Mouse (Mus musculus) intestine, embryonic 15.5 days (tissue): Measurements from ENCODE around the gene Cdh6. TPM values are rescaled to one million over a fixed set of nuclear protein-coding genes. Genes with fewer than 3 reads are reported as not detected.

Experiments
- ATAC-seq: fragments of 200-750 bp; cut with Nextera tagmentation; 2 replicates; pipeline ENCODE4 v1.8.0; 2017; ENCODE audit warnings: moderate TSS enrichment, moderate library complexity
- H3K27ac ChIP-seq: fragments of 300-500 bp; sonication (generic); 2 replicates; pipeline ENCODE4 v1.5.1; 2015; ENCODE audit warnings: mild to moderate bottlenecking, inconsistent platforms
- H3K27me3 ChIP-seq: fragments of 300-500 bp; sonication (generic); replicated peaks from 2 replicates; pipeline ENCODE4 v1.6.1; 2015; ENCODE audit warnings: inconsistent platforms
- H3K36me3 ChIP-seq: fragments of 300-500 bp; sonication (generic); 2 replicates; pipeline ENCODE4 v1.6.1; 2015; ENCODE audit warnings: inconsistent platforms
- H3K4me1 ChIP-seq: fragments of 300-500 bp; sonication (generic); replicated peaks from 2 replicates; pipeline ENCODE4 v1.6.1; 2015; ENCODE audit warnings: inconsistent platforms
- H3K4me2 ChIP-seq: fragments of 300-500 bp; sonication (generic); replicated peaks from 2 replicates; pipeline ENCODE4 v1.6.1; 2015; ENCODE audit warnings: mild to moderate bottlenecking, inconsistent platforms
- H3K4me3 ChIP-seq: fragments of 300-500 bp; sonication (generic); replicated peaks from 2 replicates; pipeline ENCODE4 v1.5.1; 2015; ENCODE audit warnings: inconsistent platforms
- H3K9ac ChIP-seq: fragments of 300-500 bp; sonication (generic); 2 replicates; pipeline ENCODE4 v1.6.1; 2015; ENCODE audit warnings: inconsistent platforms
- H3K9me3 ChIP-seq: fragments of 300-500 bp; sonication (generic); 2 replicates; pipeline ENCODE4 v1.6.1; 2016; ENCODE audit warnings: inconsistent platforms
- WGBS: fragments of 180-500 bp; shearing (Covaris S2); methylation state at CpG from one replicate; pipeline ENCODE4 v1.1.7; 2015; 5-methylcytosine and 5-hydroxymethylcytosine counted together
- polyA plus RNA-seq: library from polyadenylated mRNA; unstranded; fragments of >200 nt; fragmentation: Nextera tagmentation; extraction: Ambion mirVana; gene quantifications from 2 replicates; pipeline ENCODE4 v1.2.1, GENCODE M21; 2015

The Cdh6 gene
- polyA plus RNA-seq: 4.7 and 5.1 TPM in 2 replicates

DNA sequence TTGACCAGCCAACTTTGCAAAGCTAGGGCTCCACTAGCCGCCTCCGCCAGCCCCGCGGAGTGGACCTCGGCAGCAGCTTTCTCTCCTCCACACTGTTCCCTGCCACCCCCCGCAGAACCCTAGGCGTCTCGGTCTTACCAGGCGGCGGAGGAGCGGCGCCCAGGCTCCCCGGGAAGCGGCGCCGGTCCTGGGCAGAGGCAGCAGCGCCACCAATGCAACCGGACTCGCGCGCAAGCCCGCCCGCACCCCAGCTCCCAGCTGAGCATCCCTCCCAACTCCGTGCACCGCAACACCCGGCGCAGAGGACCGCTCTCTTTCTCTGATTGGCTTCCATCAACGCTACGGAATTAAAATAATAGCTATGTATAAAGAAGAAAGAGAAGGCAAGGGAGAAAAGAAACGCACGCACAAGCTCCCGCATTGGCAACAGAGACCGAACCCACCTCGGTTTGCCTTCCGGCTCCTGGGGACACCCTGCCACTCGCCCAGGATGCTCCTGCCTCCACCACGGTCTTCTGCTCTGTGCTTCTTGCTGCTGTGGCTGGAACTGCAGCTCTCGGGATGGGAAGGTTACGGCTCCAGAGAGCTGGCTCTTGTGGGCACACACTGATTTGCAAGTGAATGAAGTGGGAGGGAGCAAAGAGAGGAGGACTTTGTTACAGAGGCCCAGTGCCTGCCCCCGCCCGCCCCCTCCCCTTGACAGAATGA lies at the start of gene Cdh6:
Cdh6 (minus strand) TSS at position 605 of the 708 bp plus-strand sequence.
- ATAC-seq: peak; percentile 81
- Histone ChIP-seq H3K9me3 (no peaks in the 10 kb centered on the region), H3K27ac (peak within 1 kb of the TSS; percentile 58), H3K4me3 (peak within 1 kb of the TSS; percentile 57), H3K9ac (peak within 1 kb of the TSS; percentile 53), H3K4me2 (peak within 1 kb of the TSS; percentile 95), H3K36me3 (no peaks in the 10 kb centered on the region), H3K27me3 (0 out of 2 replicates have a peak, but pooled peaks cover 6% of the 10 kb centered on the region), H3K4me1 (peaks cover 7% of the 10 kb centered on the region; the same call in 1 of the 2 replicates)
- under 1% methylated on average over 42 of the region's 42 CpGs for WGBS

DNA sequence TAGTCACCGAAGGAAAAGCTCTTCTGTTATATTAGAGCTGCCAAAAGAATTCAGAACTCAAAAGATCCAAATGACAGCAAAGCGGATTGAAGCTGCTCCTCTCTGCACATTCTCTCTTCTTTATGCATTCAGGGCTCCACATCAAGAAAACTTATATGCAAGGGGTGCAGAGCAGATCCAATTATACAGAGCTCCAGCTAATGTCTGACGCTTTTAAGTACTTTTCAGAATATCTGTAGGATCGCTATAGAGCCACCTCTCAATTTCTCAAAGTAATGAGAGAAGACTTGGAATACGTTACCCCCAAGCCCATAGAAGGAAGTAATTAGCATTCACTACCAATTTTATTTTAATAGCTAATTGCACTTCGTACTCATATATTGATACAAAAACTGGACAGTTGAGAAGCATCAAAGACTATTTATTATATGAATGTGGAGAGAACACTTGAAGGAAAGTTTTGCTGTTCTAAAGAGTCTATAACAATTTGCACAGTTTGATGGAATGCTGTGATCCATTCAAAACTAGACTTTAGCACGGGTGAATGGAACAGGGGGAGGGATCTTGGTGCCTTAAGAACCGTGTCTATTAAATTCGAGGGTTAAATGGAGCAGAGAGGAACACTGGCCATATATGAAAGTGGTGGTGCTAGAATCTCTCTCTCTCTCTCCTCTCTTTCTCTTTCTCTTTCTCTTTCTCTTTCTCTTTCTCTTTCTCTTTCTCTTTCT lies 46.4 kb upstream of the Cdh6 start:
- Histone ChIP-seq H3K27ac (no peak overlapping the region), H3K4me1 (no peaks in the 10 kb centered on the region), H3K27me3 (no peaks in the 10 kb centered on the region), H3K4me3 (no peak overlapping the region), H3K9ac (no peak overlapping the region), H3K4me2 (no peak overlapping the region), H3K9me3 (no peaks in the 10 kb centered on the region), H3K36me3 (no peaks in the 10 kb centered on the region)
- WGBS: 83% methylated on average over 9 of the region's 9 CpGs
- no peak for ATAC-seq

DNA sequence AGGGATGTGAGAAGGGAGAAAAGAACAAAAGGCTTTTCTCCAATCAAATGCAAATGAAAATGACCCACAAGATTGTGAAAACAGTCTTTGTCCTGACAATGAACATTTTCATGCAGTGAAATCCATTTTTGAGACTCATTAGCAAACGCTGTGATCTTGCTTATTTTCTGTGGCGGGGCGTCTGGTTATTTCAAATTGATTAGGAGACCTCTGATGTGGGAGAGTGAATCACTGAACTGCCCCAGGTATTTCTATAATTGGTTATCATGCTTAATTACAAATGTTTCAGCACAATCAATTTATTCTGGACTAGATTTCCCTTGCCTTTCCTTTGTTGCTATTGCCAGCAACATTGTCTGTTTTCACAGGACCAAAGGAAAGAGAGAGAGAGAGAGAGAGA lies 44.3 kb upstream of the Cdh6 start:
- Histone ChIP-seq H3K9ac (no peak overlapping the region), H3K4me2 (no peak overlapping the region), H3K27me3 (no peaks in the 10 kb centered on the region), H3K27ac (no peak overlapping the region), H3K4me3 (no peak overlapping the region), H3K36me3 (no peaks in the 10 kb centered on the region), H3K9me3 (no peaks in the 10 kb centered on the region), H3K4me1 (no peaks in the 10 kb centered on the region)
- 89% methylated on average over 3 of the region's 3 CpGs for WGBS
- ATAC-seq: no peak

DNA sequence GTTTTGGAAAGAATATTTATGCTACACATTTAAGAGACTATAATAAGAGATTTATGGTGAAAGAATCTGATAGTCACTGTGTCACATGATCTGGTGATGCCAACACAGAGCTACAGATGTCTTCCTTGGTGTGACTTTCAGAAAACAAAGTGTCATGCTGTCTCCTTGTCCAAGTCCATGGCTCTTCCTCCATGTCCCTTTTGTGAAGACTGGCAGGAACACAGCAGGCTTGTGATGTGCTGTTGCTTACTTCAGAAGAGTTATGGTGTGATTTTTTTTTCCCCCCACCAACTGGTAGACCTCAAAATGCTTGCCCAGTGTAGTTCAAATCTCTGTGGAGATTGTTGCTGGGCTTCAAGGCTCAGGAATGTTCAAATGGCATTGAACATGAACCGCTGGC lies 43.7 kb upstream of the Cdh6 start:
- Histone ChIP-seq H3K4me1 (no peaks in the 10 kb centered on the region), H3K27ac (no peak overlapping the region), H3K36me3 (no peaks in the 10 kb centered on the region), H3K9ac (no peak overlapping the region), H3K9me3 (no peaks in the 10 kb centered on the region), H3K4me2 (no peak overlapping the region), H3K27me3 (no peaks in the 10 kb centered on the region), H3K4me3 (no peak overlapping the region)
- WGBS: 95% methylated on average over 1 of the region's 1 CpGs
- ATAC-seq: no peak

DNA sequence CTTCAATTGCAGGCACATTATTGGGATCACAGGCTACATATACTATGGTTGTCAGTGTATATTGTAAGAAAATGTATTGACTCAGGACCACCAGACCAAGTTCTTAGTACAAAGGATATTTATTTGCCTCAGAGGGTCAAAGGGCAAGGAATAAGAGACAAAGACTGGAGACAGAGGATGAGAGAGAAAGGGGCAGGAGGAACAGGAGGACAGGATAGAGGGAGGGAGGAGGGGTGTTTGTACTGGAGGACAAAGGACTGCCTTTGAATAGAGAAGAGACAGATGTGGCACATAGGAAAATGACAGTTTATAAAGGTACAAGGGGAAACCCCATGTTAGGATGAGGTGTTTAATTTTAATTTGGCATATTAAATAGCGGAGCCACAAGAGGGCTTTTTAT lies 39.5 kb upstream of the Cdh6 start:
- WGBS: 91% methylated on average over 1 of the region's 1 CpGs

DNA sequence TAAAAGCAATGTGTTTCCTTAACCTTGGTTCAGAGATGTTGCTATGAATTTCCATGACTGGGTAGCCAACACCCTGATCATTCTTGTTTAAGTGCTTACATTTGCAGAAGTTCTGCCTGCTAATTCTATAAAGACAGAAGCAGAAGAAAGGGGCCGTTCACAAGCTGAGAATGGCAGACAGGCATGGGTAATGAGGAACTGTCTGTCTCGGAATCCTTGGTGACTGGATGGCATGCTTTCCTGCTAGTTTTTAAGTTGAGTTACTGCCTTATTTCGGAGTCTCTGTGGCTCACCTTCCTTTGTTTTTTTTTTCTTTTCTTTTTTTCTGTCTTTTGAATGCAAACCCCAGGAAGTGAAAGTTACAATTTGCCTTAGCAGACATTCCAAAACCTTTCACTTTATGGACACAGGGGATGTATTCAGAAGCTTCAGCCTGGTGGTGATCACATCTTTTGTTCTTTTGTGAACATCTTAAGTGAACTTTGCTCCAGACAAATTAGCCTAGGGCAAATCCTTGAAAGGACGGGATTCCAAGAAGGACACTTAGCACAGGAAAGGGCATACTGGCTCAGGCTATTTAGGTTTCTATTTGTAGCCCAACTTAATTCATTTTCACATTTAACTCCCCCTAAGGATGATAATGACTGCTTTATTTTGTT lies 38.7 kb upstream of the Cdh6 start:
- no peaks in the 10 kb centered on the region for H3K9me3 ChIP-seq
- no peak for ATAC-seq
- H3K36me3 ChIP-seq: no peaks in the 10 kb centered on the region
- H3K4me2 ChIP-seq: no peak overlapping the region
- WGBS: 51% methylated on average over 4 of the region's 4 CpGs
- no peak overlapping the region for H3K9ac ChIP-seq
- H3K27me3 ChIP-seq: no peaks in the 10 kb centered on the region
- H3K4me3 ChIP-seq: no peak overlapping the region
- no peak overlapping the region for H3K27ac ChIP-seq
- H3K4me1 ChIP-seq: no peaks in the 10 kb centered on the region

More for the DNA sequence above, 39.5 kb upstream of the Cdh6 start:
- Histone ChIP-seq H3K4me3 (no peak overlapping the region), H3K9me3 (no peaks in the 10 kb centered on the region), H3K9ac (no peak overlapping the region), H3K27me3 (no peaks in the 10 kb centered on the region), H3K4me1 (no peaks in the 10 kb centered on the region), H3K27ac (no peak overlapping the region), H3K4me2 (no peak overlapping the region), H3K36me3 (no peaks in the 10 kb centered on the region)
- ATAC-seq: no peak

DNA sequence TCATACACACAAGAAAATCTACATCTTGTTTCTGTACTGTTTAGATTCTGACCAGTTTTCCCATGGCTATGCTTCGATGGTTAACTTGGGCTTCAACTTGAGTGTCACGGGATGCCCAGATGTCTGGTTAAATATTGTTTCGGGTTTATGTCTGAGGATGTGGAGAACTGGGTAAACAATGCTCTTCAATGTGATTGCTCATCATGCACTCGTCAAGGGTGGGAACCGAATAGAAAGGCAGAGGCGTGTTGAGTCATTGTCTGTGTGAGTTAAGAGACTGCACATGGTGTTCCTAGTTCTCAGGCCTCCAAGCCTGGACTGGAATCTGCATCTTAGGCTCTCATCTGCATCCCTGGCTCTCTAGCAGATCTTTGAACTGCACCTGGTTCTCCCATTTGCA lies 36.7 kb upstream of the Cdh6 start:
- Histone ChIP-seq H3K4me2 (no peak overlapping the region), H3K4me1 (no peaks in the 10 kb centered on the region), H3K27ac (no peak overlapping the region), H3K9ac (no peak overlapping the region), H3K4me3 (no peak overlapping the region), H3K36me3 (no peaks in the 10 kb centered on the region), H3K9me3 (no peaks in the 10 kb centered on the region), H3K27me3 (no peaks in the 10 kb centered on the region)
- WGBS: 83% methylated on average over 6 of the region's 6 CpGs
- ATAC-seq: no peak

DNA sequence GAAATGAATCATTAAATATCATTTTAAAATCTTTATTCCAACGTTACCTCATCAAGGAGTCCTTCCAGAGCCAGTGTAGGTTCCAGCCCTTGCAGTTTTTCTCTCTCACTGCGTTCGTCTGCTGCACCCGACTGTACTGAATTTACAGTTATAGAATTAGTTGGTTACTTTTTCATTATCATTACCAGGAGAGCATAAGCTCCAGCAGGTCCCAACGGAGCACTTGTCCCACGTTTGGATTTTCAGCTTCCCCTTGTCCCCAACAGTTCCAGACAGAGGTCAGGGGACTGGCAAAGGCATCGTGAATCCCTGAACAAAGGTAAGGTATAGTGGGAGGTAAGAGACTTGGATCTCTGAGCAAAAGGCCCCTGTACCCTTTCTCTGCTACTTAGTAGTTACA lies 35.2 kb upstream of the Cdh6 start:
- Histone ChIP-seq H3K4me1 (no peaks in the 10 kb centered on the region), H3K27ac (no peak overlapping the region), H3K4me2 (no peak overlapping the region), H3K9ac (no peak overlapping the region), H3K9me3 (no peaks in the 10 kb centered on the region), H3K4me3 (no peak overlapping the region), H3K27me3 (no peaks in the 10 kb centered on the region), H3K36me3 (no peaks in the 10 kb centered on the region)
- WGBS: 84% methylated on average over 7 of the region's 7 CpGs
- no peak for ATAC-seq

DNA sequence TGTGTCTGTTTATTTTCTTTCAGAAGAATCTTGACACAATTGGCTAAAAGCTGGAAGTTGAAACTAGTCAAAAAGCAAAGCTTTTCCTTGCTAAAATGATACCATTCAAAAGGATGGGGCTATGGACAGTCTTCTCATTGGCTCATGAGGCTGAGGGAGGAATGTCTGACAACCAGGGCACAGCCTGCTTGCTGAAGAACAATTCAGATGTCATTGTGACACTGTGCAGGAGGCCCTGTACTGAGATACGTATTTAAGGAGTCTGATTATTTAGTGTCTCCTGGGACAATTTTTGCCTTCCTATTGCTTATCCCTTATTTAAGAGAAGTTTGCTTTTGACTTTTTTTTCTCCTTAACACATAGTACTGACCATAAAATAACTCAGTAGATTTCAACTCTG lies 22.8 kb upstream of the Cdh6 start:
- ATAC-seq: no peak
- H3K36me3 ChIP-seq: no peaks in the 10 kb centered on the region
- H3K9me3 ChIP-seq: no peaks in the 10 kb centered on the region
- 32% methylated on average over 1 of the region's 1 CpGs for WGBS
- H3K9ac ChIP-seq: no peak overlapping the region
- no peak overlapping the region for H3K27ac ChIP-seq
- H3K4me2 ChIP-seq: no peak overlapping the region
- H3K4me3 ChIP-seq: no peak overlapping the region
- H3K27me3 ChIP-seq: no peaks in the 10 kb centered on the region
- no peaks in the 10 kb centered on the region for H3K4me1 ChIP-seq

DNA sequence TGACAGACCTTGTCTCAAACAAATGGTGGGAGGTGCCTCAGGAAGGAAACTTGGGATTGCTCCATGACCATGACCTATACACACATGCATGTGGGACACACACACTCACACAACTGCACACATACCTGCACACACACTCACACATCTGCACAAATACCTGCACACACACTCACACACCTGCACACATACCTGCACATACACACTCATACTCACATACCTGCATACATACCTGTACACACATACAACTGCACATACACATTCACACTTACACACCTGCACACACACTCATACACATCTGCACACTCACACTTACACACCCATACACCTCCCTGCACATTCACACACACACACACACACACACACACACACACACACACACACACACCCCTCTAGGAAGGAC lies 20.6 kb upstream of the Cdh6 start:
- no peak for ATAC-seq
- H3K27ac ChIP-seq: no peak overlapping the region
- H3K4me2 ChIP-seq: no peak overlapping the region
- H3K36me3 ChIP-seq: no peaks in the 10 kb centered on the region
- H3K4me3 ChIP-seq: no peak overlapping the region
- H3K9ac ChIP-seq: no peak overlapping the region
- H3K4me1 ChIP-seq: no peaks in the 10 kb centered on the region
- H3K9me3 ChIP-seq: no peaks in the 10 kb centered on the region
- no peaks in the 10 kb centered on the region for H3K27me3 ChIP-seq

DNA sequence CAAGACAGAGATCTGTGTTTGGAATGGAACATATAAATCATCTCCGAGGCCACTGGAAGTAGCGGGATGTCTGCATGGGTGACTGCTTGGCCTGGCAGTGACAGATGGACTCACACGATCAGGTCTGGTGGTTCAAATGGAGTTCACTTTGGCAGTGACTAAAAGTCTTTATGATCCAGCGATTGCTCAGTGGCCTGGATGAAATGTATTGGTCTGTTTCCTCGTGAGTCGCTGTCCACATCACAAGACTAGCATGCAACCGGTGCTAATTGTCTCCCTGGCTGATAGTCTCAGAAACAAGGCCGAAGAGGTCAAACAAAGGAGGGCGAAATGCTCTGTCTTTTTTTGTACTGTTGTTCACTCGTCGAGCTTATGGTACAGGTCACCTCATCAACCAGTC lies 19.6 kb upstream of the Cdh6 start:
- no peak for ATAC-seq
- H3K27ac ChIP-seq: no peak overlapping the region
- H3K4me2 ChIP-seq: no peak overlapping the region
- WGBS: 58% methylated on average over 11 of the region's 11 CpGs
- H3K36me3 ChIP-seq: no peaks in the 10 kb centered on the region
- H3K9me3 ChIP-seq: no peaks in the 10 kb centered on the region
- H3K27me3 ChIP-seq: no peaks in the 10 kb centered on the region
- H3K4me1 ChIP-seq: no peaks in the 10 kb centered on the region
- no peak overlapping the region for H3K9ac ChIP-seq
- no peak overlapping the region for H3K4me3 ChIP-seq

DNA sequence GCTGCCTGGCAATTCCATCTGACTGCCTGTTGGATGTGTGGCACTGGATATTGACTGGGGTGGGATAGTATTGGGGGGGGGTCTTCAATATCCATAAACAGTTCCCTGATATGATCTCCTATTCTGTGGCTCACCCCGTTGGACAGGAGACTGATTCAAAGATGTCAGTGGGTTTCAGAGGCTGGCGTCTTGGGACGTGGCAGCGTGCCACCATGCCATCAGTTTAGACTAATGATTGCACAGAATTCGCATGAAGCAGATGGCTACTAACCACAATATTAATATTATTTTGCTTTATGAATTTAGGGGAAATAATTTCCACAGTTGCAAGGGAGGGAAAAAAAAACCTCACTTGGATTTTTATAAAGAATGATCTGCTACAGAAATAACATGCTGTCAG lies 10.2 kb upstream of the Cdh6 start:
- no peaks in the 10 kb centered on the region for H3K27me3 ChIP-seq
- ATAC-seq: no peak

More for the DNA sequence above, 10.2 kb upstream of the Cdh6 start:
- H3K27ac ChIP-seq: no peak overlapping the region
- H3K9me3 ChIP-seq: no peaks in the 10 kb centered on the region
- no peaks in the 10 kb centered on the region for H3K36me3 ChIP-seq
- no peak overlapping the region for H3K4me2 ChIP-seq
- H3K4me1 ChIP-seq: no peaks in the 10 kb centered on the region
- WGBS: 81% methylated on average over 5 of the region's 5 CpGs
- H3K9ac ChIP-seq: no peak overlapping the region
- no peak overlapping the region for H3K4me3 ChIP-seq
